Mouse (Mus musculus): ENCODE results near the gene Hsf2bp. TPM values are rescaled to one million over a fixed set of nuclear protein-coding genes. Genes with fewer than 3 reads are reported as not detected.

Hsf2bp gene
- total and polyA plus RNA-seq, 2 experiments from 2014 or later: 0.16 to 1.3 TPM

GRCm38 (mm10) chr17:31949076-31949475 is 87.1 kb downstream of the Hsf2bp start:
- TF ChIP-seq CTCF (IDR thresholded peaks at IDR 0.05): no peak
- Histone ChIP-seq H3K4me3 (ENCODE audit: low read depth, low read length) (no peak overlapping the region), H3K9ac (replicated peaks; ENCODE audit: low read length, poor library complexity, severe bottlenecking) (no peak overlapping the region), H3K9me3 (ENCODE audit: low read length) (no peaks in the 10 kb centered on the region), H3K4me1 (ENCODE audit: insufficient read depth, low read length) (no peaks in the 10 kb centered on the region), H3K27me3 (ENCODE audit: insufficient read depth, low read length) (no peaks in the 10 kb centered on the region), H3K27ac (ENCODE audit: low read depth, low read length) (no peak overlapping the region), H3K4me2 (ENCODE audit: low read depth, low read length, poor library complexity, severe bottlenecking) (no peak overlapping the region), H3K36me3 (ENCODE audit: insufficient read depth, low read length) (no peaks in the 10 kb centered on the region)
- ATAC-seq (ENCODE audit: low FRiP score) (no peak), DNase-seq (ENCODE audit: low spot score) (no peak)
- WGBS: 91% methylated on average over 1 of the region's 1 CpGs

GRCm38 (mm10) chr17:31946436-31946835 is 89.7 kb downstream of the Hsf2bp start:
- 94% methylated on average over 9 of the region's 9 CpGs for WGBS
- ATAC-seq (ENCODE audit: low FRiP score) (no peak), DNase-seq (ENCODE audit: low spot score) (no peak)
- H3K36me3 ChIP-seq (ENCODE audit: insufficient read depth, low read length): no peaks in the 10 kb centered on the region
- H3K9me3 ChIP-seq (ENCODE audit: low read length): no peaks in the 10 kb centered on the region
- no peak for TF ChIP-seq CTCF (IDR thresholded peaks at IDR 0.05)
- no peaks in the 10 kb centered on the region for H3K27me3 ChIP-seq (ENCODE audit: insufficient read depth, low read length)
- no peak overlapping the region for H3K4me2 ChIP-seq (ENCODE audit: low read depth, low read length, poor library complexity, severe bottlenecking)
- H3K27ac ChIP-seq (ENCODE audit: low read depth, low read length): no peak overlapping the region
- H3K4me3 ChIP-seq (ENCODE audit: low read depth, low read length): no peak overlapping the region
- H3K4me1 ChIP-seq (ENCODE audit: insufficient read depth, low read length): no peaks in the 10 kb centered on the region
- no peak overlapping the region for H3K9ac ChIP-seq (replicated peaks; ENCODE audit: low read length, poor library complexity, severe bottlenecking)

- H3K9me3 ChIP-seq (ENCODE audit: low read length): no peaks in the 10 kb centered on the region
- H3K36me3 ChIP-seq (ENCODE audit: insufficient read depth, low read length): no peaks in the 10 kb centered on the region
- H3K4me1 ChIP-seq (ENCODE audit: insufficient read depth, low read length): no peaks in the 10 kb centered on the region
- H3K4me3 ChIP-seq (ENCODE audit: low read depth, low read length): no peak overlapping the region
- no peak for ATAC-seq (ENCODE audit: low FRiP score)
- DNase-seq (ENCODE audit: low spot score): no peak
- TF ChIP-seq CTCF (IDR thresholded peaks at IDR 0.05): no peak
- no peak overlapping the region for H3K9ac ChIP-seq (replicated peaks; ENCODE audit: low read length, poor library complexity, severe bottlenecking)
- H3K4me2 ChIP-seq (ENCODE audit: low read depth, low read length, poor library complexity, severe bottlenecking): no peak overlapping the region
- 73% methylated on average over 10 of the region's 10 CpGs for WGBS
- H3K27ac ChIP-seq (ENCODE audit: low read depth, low read length): no peak overlapping the region
- H3K27me3 ChIP-seq (ENCODE audit: insufficient read depth, low read length): no peaks in the 10 kb centered on the region
These were observed 92.1 kb downstream of the Hsf2bp start for GRCm38 (mm10) chr17:31943881-31944539.

GRCm38 (mm10) chr17:31941616-31942015 is 94.5 kb downstream of the Hsf2bp start:
- Histone ChIP-seq H3K27ac (ENCODE audit: low read depth, low read length) (0 out of 2 replicates have a peak overlapping the region, but pooled peaks have one; percentile 6), H3K9ac (replicated peaks; ENCODE audit: low read length, poor library complexity, severe bottlenecking) (no peak overlapping the region), H3K4me1 (ENCODE audit: insufficient read depth, low read length) (no peaks in the 10 kb centered on the region), H3K36me3 (ENCODE audit: insufficient read depth, low read length) (no peaks in the 10 kb centered on the region), H3K9me3 (ENCODE audit: low read length) (no peaks in the 10 kb centered on the region), H3K4me3 (ENCODE audit: low read depth, low read length) (no peak overlapping the region), H3K27me3 (ENCODE audit: insufficient read depth, low read length) (no peaks in the 10 kb centered on the region), H3K4me2 (ENCODE audit: low read depth, low read length, poor library complexity, severe bottlenecking) (no peak overlapping the region)
- ATAC-seq (ENCODE audit: low FRiP score) (no peak), DNase-seq (ENCODE audit: low spot score) (no peak)
- 32% methylated on average over 4 of the region's 4 CpGs for WGBS
- no peak for TF ChIP-seq CTCF (IDR thresholded peaks at IDR 0.05)

- Histone ChIP-seq H3K36me3 (ENCODE audit: insufficient read depth, low read length) (no peaks in the 10 kb centered on the region), H3K27ac (ENCODE audit: low read depth, low read length) (no peak overlapping the region), H3K27me3 (ENCODE audit: insufficient read depth, low read length) (no peaks in the 10 kb centered on the region), H3K4me2 (ENCODE audit: low read depth, low read length, poor library complexity, severe bottlenecking) (no peak overlapping the region), H3K4me1 (ENCODE audit: insufficient read depth, low read length) (no peaks in the 10 kb centered on the region), H3K9ac (replicated peaks; ENCODE audit: low read length, poor library complexity, severe bottlenecking) (no peak overlapping the region), H3K9me3 (ENCODE audit: low read length) (no peaks in the 10 kb centered on the region), H3K4me3 (ENCODE audit: low read depth, low read length) (no peak overlapping the region)
- no peak for ATAC-seq (ENCODE audit: low FRiP score)
- TF ChIP-seq CTCF (IDR thresholded peaks at IDR 0.05): no peak
- 67% methylated on average over 4 of the region's 4 CpGs for WGBS
- no peak for DNase-seq (ENCODE audit: low spot score)
These were observed 95.5 kb downstream of the Hsf2bp start for GRCm38 (mm10) chr17:31940607-31941006.

- H3K36me3 ChIP-seq (ENCODE audit: insufficient read depth, low read length): no peaks in the 10 kb centered on the region
- 90% methylated on average over 16 of the region's 16 CpGs for WGBS
- no peak for TF ChIP-seq CTCF (IDR thresholded peaks at IDR 0.05)
These were observed 96.7 kb downstream of the Hsf2bp start for GRCm38 (mm10) chr17:31939292-31940060.

More at GRCm38 (mm10) chr17:31939292-31940060, 96.7 kb downstream of the Hsf2bp start:
- Histone ChIP-seq H3K9me3 (ENCODE audit: low read length) (no peaks in the 10 kb centered on the region), H3K27me3 (ENCODE audit: insufficient read depth, low read length) (no peaks in the 10 kb centered on the region), H3K9ac (replicated peaks; ENCODE audit: low read length, poor library complexity, severe bottlenecking) (no peak overlapping the region), H3K27ac (ENCODE audit: low read depth, low read length) (no peak overlapping the region), H3K4me1 (ENCODE audit: insufficient read depth, low read length) (no peaks in the 10 kb centered on the region), H3K4me3 (ENCODE audit: low read depth, low read length) (no peak overlapping the region), H3K4me2 (ENCODE audit: low read depth, low read length, poor library complexity, severe bottlenecking) (no peak overlapping the region)
- ATAC-seq (ENCODE audit: low FRiP score): no peak
- DNase-seq (ENCODE audit: low spot score): no peak
